Mouse (Mus musculus) megakaryocyte, embryonic 14.5 days (primary cell): ENCODE data around the gene Ensa.

Source experiments
- FLI1 ChIP-seq: IDR thresholded peaks from 2 replicates; pipeline ENCODE4 v1.6.1; 2012; ENCODE audit warnings: low read length, inconsistent platforms, mixed read lengths
- GATA1 ChIP-seq: IDR thresholded peaks from 3 replicates; pipeline ENCODE4 v1.6.1; 2012; ENCODE audit warnings: mixed read lengths, low read length, inconsistent platforms, borderline replicate concordance

- TF ChIP-seq GATA1, result no peak
- no peak for TF ChIP-seq FLI1
Observed at GRCm38 (mm10) chr3:95636072-95636471, 11.3 kb downstream of the Ensa start.
